Mouse (Mus musculus): ENCODE results near the gene Rpl10a. TPM values are rescaled to one million over a fixed set of nuclear protein-coding genes. Genes with fewer than 3 reads are reported as not detected.
"Not testable (repeated sequence)": the region's sequence is repeated elsewhere in the genome, so short reads cannot be mapped to it uniquely, and the experiment has no call there.

The Rpl10a gene
- polyA plus RNA-seq, 1 experiment from 2014 or later: 365 TPM

GRCm38 (mm10) chr17:28327673-28328325, 472 bp upstream of the Rpl10a start:
- Histone ChIP-seq H3K27ac (peak overlapping the region; percentile 98), H3K9me3 (no peaks in the 10 kb centered on the region), H3K4me1 (peaks cover 45% of the 10 kb centered on the region), H3K36me3 (peaks cover 62% of the 10 kb centered on the region), H3K4me3 (peak overlapping the region; percentile 96), H3K27me3 (ENCODE audit: insufficient read depth, poor library complexity, severe bottlenecking) (no peaks in the 10 kb centered on the region)
- 12% methylated on average over 22 of the region's 22 CpGs for WGBS
- DNase-seq (ENCODE audit: low spot score): no peak

GRCm38 (mm10) chr17:28328946-28329345, 675 bp downstream of the Rpl10a start:
- WGBS: under 1% methylated on average over 25 of the region's 25 CpGs
- H3K36me3 ChIP-seq: peaks cover 69% of the 10 kb centered on the region
- H3K4me1 ChIP-seq: peaks cover 56% of the 10 kb centered on the region
- no peak for DNase-seq (ENCODE audit: low spot score)
- H3K9me3 ChIP-seq: no peaks in the 10 kb centered on the region
- H3K27ac ChIP-seq: peak overlapping the region; percentile 98
- H3K27me3 ChIP-seq (ENCODE audit: insufficient read depth, poor library complexity, severe bottlenecking): no peaks in the 10 kb centered on the region
- H3K4me3 ChIP-seq: peak overlapping the region; percentile 96

- H3K27me3 ChIP-seq (ENCODE audit: insufficient read depth, poor library complexity, severe bottlenecking): no peaks in the 10 kb centered on the region
- no peak for DNase-seq (ENCODE audit: low spot score)
- H3K4me1 ChIP-seq: peaks cover 62% of the 10 kb centered on the region
- H3K36me3 ChIP-seq: peaks cover 67% of the 10 kb centered on the region
- 8% methylated on average over 4 of the region's 4 CpGs for WGBS
- H3K27ac ChIP-seq: peak overlapping the region; percentile 98
- no peaks in the 10 kb centered on the region for H3K9me3 ChIP-seq
- peak overlapping the region; percentile 96 for H3K4me3 ChIP-seq
Measured at GRCm38 (mm10) chr17:28329503-28330231, 1.4 kb downstream of the Rpl10a start.

- Histone ChIP-seq H3K4me1 (peaks cover 64% of the 10 kb centered on the region), H3K27me3 (ENCODE audit: insufficient read depth, poor library complexity, severe bottlenecking) (no peaks in the 10 kb centered on the region), H3K4me3 (peak overlapping the region; percentile 96), H3K36me3 (peaks cover 67% of the 10 kb centered on the region), H3K27ac (peak overlapping the region; percentile 98), H3K9me3 (no peaks in the 10 kb centered on the region)
- no peak for DNase-seq (ENCODE audit: low spot score)
- WGBS: 60% methylated on average over 2 of the region's 2 CpGs
Measured at GRCm38 (mm10) chr17:28330232-28330546, 1.9 kb downstream of the Rpl10a start.

GRCm38 (mm10) chr17:28330590-28330989, 2.3 kb downstream of the Rpl10a start:
- not testable (repeated sequence) for H3K4me3 ChIP-seq; H3K27ac ChIP-seq; H3K27me3 ChIP-seq (ENCODE audit: insufficient read depth, poor library complexity, severe bottlenecking); DNase-seq (ENCODE audit: low spot score); H3K9me3 ChIP-seq
- 73% methylated on average over 8 of the region's 8 CpGs for WGBS
- H3K36me3 ChIP-seq: peaks cover 67% of the 10 kb centered on the region
- H3K4me1 ChIP-seq: peaks cover 65% of the 10 kb centered on the region

GRCm38 (mm10) chr17:28331241-28332112, 3.2 kb downstream of the Rpl10a start:
- Histone ChIP-seq H3K9me3 (no peaks in the 10 kb centered on the region), H3K4me3 (0 out of 2 replicates have a peak overlapping the region, but pooled peaks have one; percentile 1), H3K36me3 (peaks cover 69% of the 10 kb centered on the region), H3K4me1 (peaks cover 72% of the 10 kb centered on the region), H3K27ac (peak overlapping the region; percentile 75), H3K27me3 (ENCODE audit: insufficient read depth, poor library complexity, severe bottlenecking) (no peaks in the 10 kb centered on the region)
- 37% methylated on average over 5 of the region's 7 CpGs for WGBS
- DNase-seq (ENCODE audit: low spot score): no peak

- no peaks in the 10 kb centered on the region for H3K9me3 ChIP-seq
- no peaks in the 10 kb centered on the region for H3K27me3 ChIP-seq (ENCODE audit: insufficient read depth, poor library complexity, severe bottlenecking)
- DNase-seq (ENCODE audit: low spot score): no peak
- 0 out of 2 replicates have a peak overlapping the region, but pooled peaks have one; percentile 1 for H3K4me3 ChIP-seq
- peak overlapping the region; percentile 75 for H3K27ac ChIP-seq
- WGBS: 47% methylated on average over 13 of the region's 13 CpGs
- peaks cover 74% of the 10 kb centered on the region for H3K36me3 ChIP-seq
- H3K4me1 ChIP-seq: peaks cover 70% of the 10 kb centered on the region
Measured at GRCm38 (mm10) chr17:28332113-28332914, 4.0 kb downstream of the Rpl10a start.

GRCm38 (mm10) chr17:28332915-28333546, 4.8 kb downstream of the Rpl10a start:
- H3K27me3 ChIP-seq (ENCODE audit: insufficient read depth, poor library complexity, severe bottlenecking): no peaks in the 10 kb centered on the region
- H3K9me3 ChIP-seq: no peaks in the 10 kb centered on the region
- peaks cover 63% of the 10 kb centered on the region for H3K4me1 ChIP-seq
- peaks cover 81% of the 10 kb centered on the region for H3K36me3 ChIP-seq
- no peak for DNase-seq (ENCODE audit: low spot score)
- WGBS: 60% methylated on average over 31 of the region's 31 CpGs
- H3K4me3 ChIP-seq: peak overlapping the region; percentile 12
- H3K27ac ChIP-seq: peak overlapping the region; percentile 75

- DNase-seq (ENCODE audit: low spot score): no peak
- H3K27me3 ChIP-seq (ENCODE audit: insufficient read depth, poor library complexity, severe bottlenecking): no peaks in the 10 kb centered on the region
- H3K27ac ChIP-seq: no peak overlapping the region
- 0 out of 2 replicates have a peak, but pooled peaks cover 4% of the 10 kb centered on the region for H3K9me3 ChIP-seq
- H3K36me3 ChIP-seq: peaks cover 90% of the 10 kb centered on the region
- H3K4me1 ChIP-seq: peaks cover 56% of the 10 kb centered on the region
- H3K4me3 ChIP-seq: no peak overlapping the region
- WGBS: 80% methylated on average over 10 of the region's 10 CpGs
Measured at GRCm38 (mm10) chr17:28335267-28335666, 7.0 kb downstream of the Rpl10a start.

GRCm38 (mm10) chr17:28337547-28337946, 9.3 kb downstream of the Rpl10a start:
- Histone ChIP-seq H3K4me1 (peaks cover 55% of the 10 kb centered on the region), H3K27ac (no peak overlapping the region), H3K9me3 (0 out of 2 replicates have a peak, but pooled peaks cover 4% of the 10 kb centered on the region), H3K36me3 (peaks cover 73% of the 10 kb centered on the region), H3K4me3 (no peak overlapping the region), H3K27me3 (ENCODE audit: insufficient read depth, poor library complexity, severe bottlenecking) (no peaks in the 10 kb centered on the region)
- no peak for DNase-seq (ENCODE audit: low spot score)
- 90% methylated on average over 7 of the region's 7 CpGs for WGBS

- Histone ChIP-seq H3K36me3 (peaks cover 47% of the 10 kb centered on the region), H3K27ac (peak overlapping the region; percentile 87), H3K27me3 (ENCODE audit: insufficient read depth, poor library complexity, severe bottlenecking) (peaks cover 5% of the 10 kb centered on the region; the same call in 1 of the 2 replicates), H3K9me3 (0 out of 2 replicates have a peak, but pooled peaks cover 4% of the 10 kb centered on the region), H3K4me3 (peak overlapping the region; percentile 47), H3K4me1 (peaks cover 64% of the 10 kb centered on the region)
- WGBS: 34% methylated on average over 7 of the region's 7 CpGs
- no peak for DNase-seq (ENCODE audit: low spot score)
Measured at GRCm38 (mm10) chr17:28340578-28340977, 12.3 kb downstream of the Rpl10a start.

Data from heart, embryonic 10.5 days (tissue).